16 mouse cellular contexts compared by ENCODE assay signal in the genomic region with DNA sequence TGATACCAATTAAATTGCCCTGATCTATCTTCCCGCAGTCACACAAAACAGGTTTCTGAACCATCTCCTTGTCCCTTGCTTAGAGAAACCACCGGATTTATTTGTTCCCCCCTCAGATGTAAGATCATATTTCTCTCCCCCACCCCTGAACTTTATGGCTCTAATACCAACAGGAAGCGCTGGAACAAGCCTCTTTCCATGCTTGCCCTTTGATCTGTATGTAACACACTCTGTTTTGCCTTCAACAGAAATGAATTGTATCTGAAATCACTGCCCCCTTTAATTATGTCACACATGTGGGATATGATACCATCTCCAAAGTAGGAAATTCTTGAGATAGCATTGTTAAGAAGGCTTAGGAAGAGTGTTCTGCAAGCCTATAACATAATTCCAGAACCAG.
"Had no signal": no experiment of that assay in that cellular context is flagged by ENCODE, and none has a peak within 500 bp of the region (broad histone marks: within the 10 kb centered on the region; RNA-seq: fewer than 3 reads in every experiment).

No protein-coding gene starts in this region.

- H3K9me3 ChIP-seq: limb, embryonic 15.5 days; liver, embryonic 12.5 days; neural tube, embryonic 12.5 days had no signal

- DNase-seq: kidney, adult 9 months; kidney, postnatal 10 days; kidney, postnatal 4 days; lung, embryonic 14.5 days; lung, postnatal 10 days; lung, postnatal 4 days; right cerebral cortex, adult 18-20 months; right cerebral cortex, postnatal 25 days; thymus, postnatal 25 days had no signal

- H3K4me3 ChIP-seq: layer of hippocampus, adult 2 months; limb, embryonic 15.5 days; liver, embryonic 12.5 days; midbrain, embryonic 15.5 days; neural tube, embryonic 12.5 days had no signal

- H3K4me2 ChIP-seq: limb, embryonic 15.5 days; liver, embryonic 12.5 days; lung, embryonic 14.5 days; midbrain, embryonic 11.5 days; midbrain, embryonic 15.5 days; neural tube, embryonic 12.5 days had no signal

- ATAC-seq: liver, embryonic 12.5 days; midbrain, embryonic 15.5 days had no signal

- H3K36me3 ChIP-seq: limb, embryonic 15.5 days; liver, embryonic 12.5 days; midbrain, embryonic 15.5 days; neural tube, embryonic 12.5 days had no signal

- H3K4me1 ChIP-seq: liver, embryonic 12.5 days; midbrain, embryonic 15.5 days; neural tube, embryonic 12.5 days had no signal

- H3K27me3 ChIP-seq: limb, embryonic 15.5 days; liver, embryonic 12.5 days; midbrain, embryonic 15.5 days; neural tube, embryonic 12.5 days had no signal

- H3K27ac ChIP-seq: layer of hippocampus, adult 2 months; limb, embryonic 15.5 days; liver, embryonic 12.5 days; midbrain, embryonic 15.5 days; neural tube, embryonic 12.5 days; stomach, postnatal 0 days had no signal

- H3K9ac ChIP-seq: limb, embryonic 15.5 days; liver, embryonic 12.5 days; lung, embryonic 14.5 days; midbrain, embryonic 15.5 days; neural tube, embryonic 12.5 days had no signal
